Mouse (Mus musculus) G1E (cell line): ENCODE data around the gene Ncor2. TPM values are rescaled to one million over a fixed set of nuclear protein-coding genes. Genes with fewer than 3 reads are reported as not detected.

Experiments used
- ATAC-seq: 2 replicates; pipeline ENCODE4 v1.8.0; 2016; ENCODE audit warnings: mild to moderate bottlenecking; ENCODE audit not compliant: insufficient number of reproducible peaks, poor library complexity, low FRiP score, severe bottlenecking; ENCODE audit errors: extremely low read depth
- DNase-seq: peaks from one replicate; pipeline ENCODE4 v3.0.0; 2012; ENCODE audit warnings: low spot score
- H3K27me3 ChIP-seq: 2 replicates; pipeline ENCODE4 v1.6.1; 2012; ENCODE audit warnings: mild to moderate bottlenecking, low read length, inconsistent platforms; ENCODE audit not compliant: insufficient read depth
- H3K36me3 ChIP-seq: replicated peaks from 2 replicates; pipeline ENCODE3; 2012; ENCODE audit warnings: mild to moderate bottlenecking, inconsistent platforms
- H3K4me1 ChIP-seq: 2 replicates; pipeline ENCODE4 v1.6.1; 2012; ENCODE audit warnings: low read depth, low read length, inconsistent platforms, mixed read lengths; ENCODE audit not compliant: insufficient read depth
- H3K4me3 ChIP-seq: 2 replicates; pipeline ENCODE4 v1.5.1; 2012; ENCODE audit warnings: low read depth, mild to moderate bottlenecking, inconsistent platforms, low read length, moderate library complexity, mixed read lengths
- H3K9me3 ChIP-seq: replicated peaks from 2 replicates; pipeline ENCODE4 v1.6.1; 2012; ENCODE audit warnings: inconsistent platforms
- CTCF ChIP-seq: IDR thresholded peaks from 2 replicates; pipeline ENCODE4 v1.5.1; 2012; ENCODE audit warnings: low read depth, low read length, inconsistent platforms, mixed read lengths
- GATA1 ChIP-seq: IDR thresholded peaks from 2 replicates; pipeline ENCODE4 v1.6.1; 2012; ENCODE audit warnings: borderline replicate concordance, low read length, inconsistent platforms, mixed read lengths
- GATA2 ChIP-seq: IDR thresholded peaks from 2 replicates; pipeline ENCODE4 v1.6.1; 2012; ENCODE audit warnings: low read depth, low read length, inconsistent platforms, borderline replicate concordance
- POLR2AphosphoS5 ChIP-seq: IDR thresholded peaks from 2 replicates; pipeline ENCODE4 v1.6.1; 2012; ENCODE audit warnings: low read depth, low read length, inconsistent platforms; ENCODE audit not compliant: insufficient replicate concordance
- TAL1 ChIP-seq: conservative IDR thresholded peaks from 2 replicates; pipeline ENCODE4 v1.6.1; 2012; ENCODE audit warnings: low read depth, low read length, inconsistent platforms, mixed read lengths
- polyA plus RNA-seq: library from polyadenylated mRNA; stranded (reverse); fragments of >175 nt; gene quantifications from 2 replicates; pipeline ENCODE4 v1.2.3, GENCODE M21; 2012
- total RNA-seq, 2 experiments: library from RNA; stranded (forward) in 1 of 2; stranded (reverse) in 1 of 2; fragments of 200-1000 nt in 1 of 2; fragments of >200 nt in 1 of 2; fragmentation: Nextera tagmentation in 1 of 2; gene quantifications; 2 replicates each; pipeline ENCODE4 v1.2.3; 2014 to 2017

The Ncor2 gene
- total and polyA plus RNA-seq, 3 experiments = 0.09 TPM; not detected in 2

DNA sequence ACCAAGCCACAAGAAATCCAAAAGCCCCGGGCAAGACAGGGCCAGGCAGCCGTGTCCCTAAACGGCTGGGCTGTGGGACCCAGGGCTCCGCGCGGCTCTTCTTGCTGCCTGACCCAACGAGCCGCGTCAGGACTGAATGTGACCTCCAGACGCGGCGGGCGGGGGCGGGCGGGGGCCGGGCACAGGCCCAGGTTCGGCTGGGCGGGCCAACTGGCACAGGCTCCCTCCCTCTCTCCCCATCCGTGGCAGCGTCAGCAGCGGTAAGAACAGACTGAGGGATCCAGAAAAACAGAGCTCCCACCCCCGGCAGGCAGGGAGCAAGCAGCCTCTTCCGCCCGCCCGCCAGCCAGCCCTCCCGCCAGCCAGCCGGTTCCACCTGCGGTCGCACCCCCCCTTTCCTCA lies 120.8 kb downstream of the Ncor2 start:
- H3K36me3 ChIP-seq = no peaks in the 10 kb centered on the region
- ATAC-seq (no peak), DNase-seq (no peak)
- no peak for TF ChIP-seq TAL1
- TF ChIP-seq POLR2AphosphoS5 = no peak
- TF ChIP-seq GATA2 = no peak
- no peak for TF ChIP-seq CTCF
- no peak for TF ChIP-seq GATA1
- no peaks in the 10 kb centered on the region for H3K4me1 ChIP-seq
- H3K27me3 ChIP-seq = no peaks in the 10 kb centered on the region
- no peak overlapping the region; the same call in 1 of the 2 replicates for H3K4me3 ChIP-seq
- peaks cover 98% of the 10 kb centered on the region for H3K9me3 ChIP-seq

DNA sequence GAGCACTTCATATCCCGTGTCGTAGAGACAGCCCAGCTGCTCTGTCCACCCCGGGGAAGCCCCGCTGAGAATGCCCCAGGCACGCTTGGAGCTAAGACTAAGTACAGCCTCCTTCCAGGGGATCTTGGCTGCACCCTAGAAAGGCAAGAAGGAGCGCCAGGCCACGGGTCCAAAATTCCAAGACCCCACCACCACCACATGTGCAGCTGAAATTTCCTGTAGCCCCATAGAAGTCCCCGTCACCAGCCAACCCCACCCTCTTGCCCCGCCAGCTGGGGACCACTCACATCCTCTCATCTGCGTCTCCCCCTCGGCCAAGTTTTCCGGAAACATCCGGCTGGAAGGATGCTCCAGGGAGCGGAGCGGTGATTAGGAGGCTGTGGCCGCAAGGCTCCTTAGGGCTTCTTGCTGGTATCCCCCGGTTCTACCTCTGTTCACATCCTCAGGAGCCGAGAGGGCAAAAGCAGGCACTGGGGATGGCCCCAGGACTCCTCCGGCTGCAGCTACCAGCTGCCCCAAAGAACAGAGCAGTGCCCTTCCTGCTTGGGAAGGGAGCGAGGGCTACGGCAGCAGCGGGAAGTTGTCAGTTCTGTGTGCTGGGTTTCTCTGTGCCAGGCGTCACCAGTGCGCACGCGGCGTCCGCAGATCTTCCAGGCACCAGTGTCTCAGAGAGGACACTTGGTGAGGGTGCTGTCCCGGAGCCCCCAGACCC lies 121.3 kb downstream of the Ncor2 start:
- Histone ChIP-seq H3K27me3 (no peaks in the 10 kb centered on the region), H3K36me3 (no peaks in the 10 kb centered on the region), H3K4me1 (no peaks in the 10 kb centered on the region), H3K9me3 (peaks cover 98% of the 10 kb centered on the region), H3K4me3 (no peak overlapping the region; the same call in 1 of the 2 replicates)
- TF ChIP-seq POLR2AphosphoS5 (no peak), TAL1 (no peak), GATA1 (no peak), GATA2 (no peak), CTCF (no peak)
- DNase-seq (no peak), ATAC-seq (no peak)

DNA sequence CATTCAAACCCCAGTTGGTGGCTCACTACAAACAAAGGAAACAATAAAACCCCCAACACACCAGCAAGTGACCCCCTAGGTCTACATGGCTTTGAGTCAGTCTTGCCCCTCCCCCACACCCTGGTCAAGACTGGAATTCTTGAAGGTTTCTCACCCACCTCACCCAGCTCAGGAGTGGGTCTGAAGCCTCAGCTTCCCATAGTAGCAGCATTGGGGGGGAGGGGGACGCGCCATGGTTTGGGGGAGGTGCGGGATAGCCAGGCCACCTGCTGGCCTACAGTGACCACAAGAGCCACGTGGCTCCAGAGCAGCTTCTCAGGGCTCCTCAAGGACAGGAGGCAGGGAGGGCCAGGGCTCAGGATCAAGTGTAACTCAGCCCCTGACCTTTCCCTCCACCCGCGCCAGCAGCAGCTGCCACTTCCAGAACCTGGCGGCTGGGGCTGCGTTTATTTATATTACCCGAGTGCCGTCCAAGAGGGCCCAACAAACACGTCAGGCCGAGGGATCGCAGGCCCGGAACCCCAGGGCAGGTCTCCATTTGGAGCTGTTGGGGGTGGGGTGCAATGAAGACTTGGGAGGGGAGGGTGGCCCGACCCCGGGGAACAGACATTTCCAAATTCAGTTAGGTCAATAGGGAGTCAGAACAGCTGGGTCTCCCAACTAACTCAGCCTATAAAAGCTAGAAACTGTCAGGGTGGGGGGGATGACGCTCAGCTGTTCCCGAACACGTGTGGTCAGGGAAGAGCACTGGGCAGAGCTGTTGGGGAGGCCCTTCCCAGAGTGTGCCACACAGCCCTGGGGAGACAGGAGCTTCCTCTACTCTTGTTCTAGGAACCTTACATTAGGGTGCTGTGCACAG lies 122.1 kb downstream of the Ncor2 start:
- DNase-seq (no peak), ATAC-seq (no peak)
- no peaks in the 10 kb centered on the region for H3K27me3 ChIP-seq
- H3K9me3 ChIP-seq = peaks cover 100% of the 10 kb centered on the region
- no peaks in the 10 kb centered on the region for H3K4me1 ChIP-seq
- TF ChIP-seq GATA2 (no peak), GATA1 (no peak), TAL1 (no peak), POLR2AphosphoS5 (no peak), CTCF (no peak)
- no peaks in the 10 kb centered on the region for H3K36me3 ChIP-seq
- no peak overlapping the region; the same call in 1 of the 2 replicates for H3K4me3 ChIP-seq

DNA sequence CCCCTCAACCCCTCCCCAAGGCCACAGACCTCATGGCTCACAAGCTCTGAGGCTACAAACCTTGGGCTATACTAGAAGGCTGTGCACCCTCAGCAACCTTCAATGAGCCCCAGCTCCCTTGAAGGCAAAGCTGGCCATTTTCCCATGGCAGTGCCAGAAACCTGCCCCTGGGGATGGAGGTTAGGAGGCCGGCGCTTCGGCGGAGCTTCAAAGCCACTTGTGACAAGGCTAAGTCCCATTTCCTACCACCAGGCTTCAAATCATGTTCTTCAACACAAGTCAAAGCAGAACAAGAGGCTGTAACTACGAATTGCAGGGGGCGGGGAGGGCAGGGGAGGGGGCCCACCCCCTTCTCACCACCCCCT lies 122.7 kb downstream of the Ncor2 start:
- Histone ChIP-seq H3K36me3 (no peaks in the 10 kb centered on the region), H3K4me1 (no peaks in the 10 kb centered on the region), H3K9me3 (peaks cover 100% of the 10 kb centered on the region), H3K4me3 (no peak overlapping the region), H3K27me3 (no peaks in the 10 kb centered on the region)
- DNase-seq = no peak
- TF ChIP-seq GATA2 (no peak), GATA1 (no peak), POLR2AphosphoS5 (no peak)
- no peak for ATAC-seq

DNA sequence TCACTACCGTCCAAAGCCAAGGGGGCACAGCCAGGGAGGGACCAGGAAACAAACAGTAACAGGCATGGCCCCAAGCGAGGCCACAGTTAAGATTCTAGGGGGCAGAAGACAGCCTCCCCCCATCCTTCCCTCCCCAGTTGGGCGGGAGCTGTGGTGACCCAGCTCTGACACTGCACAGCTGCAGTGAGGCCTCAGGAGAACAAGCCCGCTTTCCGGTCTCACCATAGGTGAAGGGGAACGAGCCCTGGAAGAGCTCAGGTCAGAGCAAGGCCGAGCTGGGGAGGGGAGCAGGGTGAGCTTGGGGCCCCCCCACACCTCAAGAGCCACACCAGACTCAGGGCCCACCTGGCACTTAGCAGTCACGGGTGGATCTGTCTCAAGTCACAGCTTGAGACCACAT lies 123.1 kb downstream of the Ncor2 start:
- Histone ChIP-seq H3K4me3 (no peak overlapping the region), H3K36me3 (no peaks in the 10 kb centered on the region), H3K27me3 (no peaks in the 10 kb centered on the region), H3K9me3 (peaks cover 99% of the 10 kb centered on the region), H3K4me1 (no peaks in the 10 kb centered on the region)
- ATAC-seq (no peak), DNase-seq (no peak)
- TF ChIP-seq GATA2 (no peak), GATA1 (no peak), TAL1 (no peak), POLR2AphosphoS5 (no peak), CTCF (no peak)

DNA sequence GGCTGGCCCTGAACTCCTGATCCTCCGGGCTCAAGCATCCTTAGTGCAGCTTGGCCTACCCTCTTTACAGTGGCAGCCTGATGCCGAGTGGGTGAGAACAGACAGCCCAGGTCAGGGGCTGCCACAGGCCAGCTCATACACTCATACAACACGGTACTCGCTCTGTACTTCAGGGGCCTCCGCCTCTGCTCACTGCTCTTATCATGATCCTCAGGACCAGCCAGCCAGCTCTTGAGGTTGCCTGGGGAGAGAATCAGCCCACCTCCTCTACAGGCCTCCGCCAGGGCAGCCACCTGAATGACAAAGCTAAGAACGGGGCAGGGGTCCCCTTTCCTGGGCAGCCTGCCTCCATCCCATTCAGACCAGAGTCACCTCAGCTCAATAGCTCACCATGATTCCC lies 125.4 kb downstream of the Ncor2 start:
- H3K4me1 ChIP-seq = no peaks in the 10 kb centered on the region
- no peak for ATAC-seq
- TF ChIP-seq GATA2 = no peak
- H3K9me3 ChIP-seq = peaks cover 99% of the 10 kb centered on the region
- no peaks in the 10 kb centered on the region for H3K27me3 ChIP-seq
- no peaks in the 10 kb centered on the region for H3K36me3 ChIP-seq
- no peak for DNase-seq
- no peak overlapping the region for H3K4me3 ChIP-seq
